Mouse (Mus musculus) yolk sac, embryonic 10.5 days (tissue): Measurements from ENCODE around the gene Agap2.
A peak's percentile ranks its signal among the peaks of the same experiment; 100 is the strongest.
"Not testable (repeated sequence)": the region's sequence is repeated elsewhere in the genome, so short reads cannot be mapped to it uniquely, and the experiment has no call there.

ENCODE experiments used
- DNase-seq: peaks from one replicate; pipeline ENCODE4 v3.0.0-alpha.2; 2017; ENCODE audit warnings: low spot score

Gene Agap2

DNA sequence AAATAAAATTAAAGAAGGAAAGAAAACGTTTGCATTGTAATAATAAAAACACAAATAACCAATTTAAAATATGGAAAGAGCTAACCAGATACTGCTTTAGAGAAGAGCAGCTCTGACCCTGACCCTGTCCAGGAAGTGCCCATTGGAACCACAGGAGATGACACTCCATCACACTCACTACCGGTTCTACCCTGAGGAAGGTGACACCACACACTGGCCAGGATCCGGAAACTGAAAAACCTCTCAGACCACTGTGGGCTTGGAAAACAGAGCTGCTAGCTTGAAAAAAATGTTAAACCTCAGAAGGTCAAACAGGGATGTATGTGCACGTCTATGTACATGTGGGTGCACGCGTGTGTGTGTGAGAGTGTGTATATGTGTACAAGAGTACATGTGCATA, 26.1 kb downstream of the Agap2 start:
- DNase-seq, result no peak

DNA sequence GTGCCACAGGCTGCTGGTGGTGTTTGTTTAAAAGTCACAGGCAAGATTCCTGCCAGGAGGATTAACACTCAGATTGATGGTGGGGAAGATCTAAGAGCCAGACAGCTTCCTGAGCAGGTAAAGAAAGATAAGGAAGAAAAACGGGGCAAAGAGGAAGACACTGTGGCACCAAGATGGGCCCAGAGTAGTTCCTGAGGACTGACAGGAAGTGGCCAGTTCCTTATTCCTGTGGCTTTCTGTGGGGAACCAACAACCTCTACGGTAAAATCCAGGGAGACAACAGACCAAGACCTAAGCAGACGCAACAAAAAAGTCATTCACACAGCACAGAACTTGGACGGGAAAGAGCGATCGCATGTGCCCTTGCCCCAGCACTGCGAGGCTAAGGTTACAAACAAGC, 28.5 kb downstream of the Agap2 start:
- no peak for DNase-seq

GRCm38 (mm10) chr10:127107563-127108261, 32.6 kb downstream of the Agap2 start:
- no peak for DNase-seq

GRCm38 (mm10) chr10:127108262-127108583, 33.1 kb downstream of the Agap2 start:
- no peak for DNase-seq

- DNase-seq, result no peak
These were observed 36.2 kb downstream of the Agap2 start for GRCm38 (mm10) chr10:127111001-127111887.

DNA sequence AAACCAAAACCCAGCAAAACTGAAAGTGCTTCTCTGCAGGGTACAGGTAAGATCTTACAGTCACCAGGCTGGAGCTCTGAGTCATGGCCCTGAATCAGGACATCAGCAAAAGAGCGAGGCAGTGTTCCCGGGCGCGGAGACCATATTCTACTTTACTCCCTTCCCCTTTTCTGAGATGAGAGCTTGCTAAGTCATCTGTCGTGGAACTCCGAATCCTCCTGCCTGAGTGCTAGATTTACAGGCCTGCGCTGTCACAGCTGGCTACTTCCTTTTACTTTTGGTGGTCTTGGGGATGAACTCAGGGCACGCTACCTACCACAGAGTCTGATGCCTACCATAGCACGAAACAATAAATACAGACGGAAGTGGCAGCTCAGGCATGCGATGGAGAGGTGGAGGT, 39.3 kb downstream of the Agap2 start:
- DNase-seq, result no peak

DNA sequence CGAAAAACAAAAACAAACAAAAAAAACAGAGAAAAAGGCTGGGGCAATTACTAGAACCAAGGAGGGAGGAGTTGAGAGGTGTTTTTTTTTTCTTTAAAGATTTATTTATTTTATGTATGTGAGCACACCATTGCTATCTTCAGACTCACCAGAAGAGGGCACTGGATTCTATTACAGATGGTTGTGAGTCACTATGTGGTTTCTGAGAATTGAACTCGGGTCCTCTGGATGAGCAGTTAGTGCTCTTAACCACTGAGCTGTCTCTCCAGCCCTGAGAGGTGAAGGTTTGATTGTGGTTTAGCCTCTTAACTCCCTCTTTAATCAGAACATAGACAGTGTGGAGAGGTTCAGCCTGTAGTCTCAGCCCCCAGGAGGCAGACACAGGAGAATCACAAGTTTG, 40.0 kb downstream of the Agap2 start:
- no peak for DNase-seq

- DNase-seq, result no peak
These were observed 43.4 kb downstream of the Agap2 start for GRCm38 (mm10) chr10:127118470-127118869.

DNA sequence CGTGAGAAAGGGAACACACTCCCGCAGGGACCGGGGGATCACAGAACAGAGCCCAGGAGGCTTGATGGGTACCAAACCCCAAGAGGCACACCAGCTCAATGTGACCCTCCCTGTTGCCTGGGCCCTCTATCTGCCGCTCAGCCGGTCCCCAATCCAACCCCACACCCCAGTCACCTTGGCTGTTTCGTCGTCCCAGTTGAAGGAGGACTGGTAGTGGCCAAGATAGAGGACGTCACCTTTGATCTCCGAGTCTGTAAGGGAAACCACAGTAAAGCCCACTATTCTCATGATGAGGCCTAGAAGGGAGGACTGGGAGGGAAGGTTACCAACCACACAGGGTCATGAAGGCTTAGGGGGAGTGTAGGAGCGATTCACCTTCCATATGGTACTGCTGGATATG, 44.1 kb downstream of the Agap2 start:
- no peak for DNase-seq

GRCm38 (mm10) chr10:127120301-127121065, 45.4 kb downstream of the Agap2 start:
- no peak for DNase-seq

GRCm38 (mm10) chr10:127121066-127121477, 46.0 kb downstream of the Agap2 start, which contains the start of gene Os9:
Gene Os9, minus strand, starts transcription at chr10:127121131.
- peak; percentile 96 for DNase-seq

- DNase-seq, result no peak
These were observed 46.9 kb downstream of the Agap2 start for GRCm38 (mm10) chr10:127122018-127122417.

DNA sequence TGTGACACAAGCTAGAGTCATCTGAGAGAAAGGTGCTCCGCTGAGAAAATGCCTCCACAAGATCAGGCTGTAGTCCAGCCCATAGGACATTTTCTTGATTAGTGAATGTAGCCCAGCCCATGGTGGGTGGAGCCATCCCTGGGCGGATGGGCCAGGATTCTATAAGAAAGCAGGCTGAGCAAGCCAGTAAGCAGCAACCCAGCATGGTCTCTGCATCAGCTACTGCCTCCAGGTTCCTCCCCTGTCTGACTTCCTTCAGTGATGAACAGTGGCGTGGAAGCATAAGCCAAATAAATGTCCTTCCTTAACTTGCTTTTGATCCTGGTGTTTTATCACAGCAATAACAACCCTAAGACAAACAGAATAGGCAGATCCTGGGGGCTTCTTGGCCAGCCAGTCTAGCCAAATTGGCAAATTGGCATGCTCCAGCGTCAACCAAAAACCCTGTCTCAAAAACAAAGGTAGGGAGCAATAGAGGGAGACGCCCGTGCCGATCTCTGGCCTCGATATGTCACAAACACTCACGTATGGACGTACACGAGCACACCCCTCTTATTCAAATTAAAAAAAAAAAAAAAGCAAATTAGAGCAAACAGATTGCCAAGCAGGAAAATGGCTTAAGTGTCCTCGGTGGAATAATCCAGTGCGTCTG, 47.8 kb downstream of the Agap2 start:
- DNase-seq, result no peak

GRCm38 (mm10) chr10:127123436-127123805, 48.3 kb downstream of the Agap2 start:
- no peak for DNase-seq

DNA sequence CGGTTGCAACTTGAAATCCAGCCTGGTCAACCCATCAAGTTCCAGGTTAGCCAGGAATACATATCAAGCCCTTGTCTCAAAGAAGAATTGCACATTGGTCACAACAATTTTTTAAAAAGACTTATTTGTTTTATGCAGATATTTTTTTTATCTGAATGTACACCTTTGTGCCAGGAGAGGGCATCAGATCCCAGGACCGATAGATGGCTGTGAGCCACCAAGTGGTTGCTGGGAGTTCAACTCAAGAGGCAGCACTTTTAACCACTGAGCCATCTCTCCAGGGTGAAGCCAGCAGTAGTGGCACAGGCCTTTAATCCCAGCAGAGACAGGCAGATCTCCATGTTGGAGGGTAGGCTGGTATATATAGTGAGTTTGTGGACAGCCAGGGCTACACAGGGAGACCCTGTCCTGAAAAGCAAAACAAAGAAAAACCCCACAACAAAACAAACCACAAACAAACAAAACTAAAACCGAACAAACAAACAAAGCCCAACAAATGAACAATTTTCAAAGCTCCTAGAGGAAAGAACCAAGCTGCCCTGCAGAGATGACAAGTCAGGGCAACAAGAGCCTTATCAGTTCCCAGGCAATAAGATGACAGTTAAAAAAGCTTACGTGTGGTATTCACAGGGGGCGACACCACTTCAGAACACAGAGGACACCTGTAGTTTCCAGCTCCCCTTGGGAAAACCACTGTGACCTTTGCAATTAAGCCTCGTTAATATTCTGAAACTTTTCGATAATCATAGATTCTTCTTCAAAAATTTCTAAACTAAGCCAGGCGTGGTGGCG, 50.3 kb downstream of the Agap2 start:
- DNase-seq, result no peak

- no peak for DNase-seq
These were observed 51.5 kb downstream of the Agap2 start for GRCm38 (mm10) chr10:127126579-127126978.

DNA sequence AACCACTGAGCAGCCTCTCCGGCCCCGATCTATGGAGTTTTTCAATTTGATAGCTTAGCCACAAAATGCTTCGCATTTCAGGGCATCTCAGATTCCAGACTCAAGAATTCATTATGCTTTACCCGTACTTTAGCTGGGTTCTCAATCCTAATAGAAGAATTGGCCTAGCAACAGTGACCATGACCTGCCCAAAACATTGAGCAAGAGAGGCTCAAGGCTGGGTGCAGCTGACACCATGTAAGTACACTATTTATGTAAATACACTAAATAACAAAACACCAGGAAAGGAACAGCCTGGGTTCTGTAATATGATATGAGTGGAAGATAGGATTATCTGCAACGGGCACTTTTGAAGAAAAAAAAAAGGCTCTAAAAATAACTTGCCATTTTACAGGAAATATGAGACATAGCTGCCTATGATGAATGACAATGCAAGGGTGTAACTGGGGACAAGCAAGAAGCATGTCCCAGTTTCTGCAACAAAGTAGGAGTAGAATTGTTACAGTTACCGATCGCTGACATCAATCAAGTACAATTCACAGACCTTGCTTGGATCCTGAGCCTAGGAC, 52.7 kb downstream of the Agap2 start:
- no peak for DNase-seq

DNA sequence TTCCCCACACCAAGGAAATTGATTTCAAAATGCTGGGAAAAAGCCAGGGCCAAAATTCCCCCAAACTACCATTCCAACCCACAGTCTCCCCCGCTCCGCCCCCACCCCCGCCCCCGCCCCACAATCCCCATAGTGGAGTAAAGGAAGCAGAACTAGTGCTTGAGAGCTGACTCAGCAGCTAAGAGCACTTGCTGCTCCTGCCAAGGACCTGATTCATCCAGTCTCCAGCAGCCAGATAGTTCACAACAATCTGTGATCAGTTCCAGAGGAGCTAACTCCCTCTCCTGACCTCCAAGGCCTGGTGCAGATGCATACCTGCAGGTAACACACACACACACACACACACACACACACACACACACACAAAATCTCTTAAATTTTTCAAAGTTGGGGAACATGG, 54.3 kb downstream of the Agap2 start:
- DNase-seq, result no peak

DNA sequence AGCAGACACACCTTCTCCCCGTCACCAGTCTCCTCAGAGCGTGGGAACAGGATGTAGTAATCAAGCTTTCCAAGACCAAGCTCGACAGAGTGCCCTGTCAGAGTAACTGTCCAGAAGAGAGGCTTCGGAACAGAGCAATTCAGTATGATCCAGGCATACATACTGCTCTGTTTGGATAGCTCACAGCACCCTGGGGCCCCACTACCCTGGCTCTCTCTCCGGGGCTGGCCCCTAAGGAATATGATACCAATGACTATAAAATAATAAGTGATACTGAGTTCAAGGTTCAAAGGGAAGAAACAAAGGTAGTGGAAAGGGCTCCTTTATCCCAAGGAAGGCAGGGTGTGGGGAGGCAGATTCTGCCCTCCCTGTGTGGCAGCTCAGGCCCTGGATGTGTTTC, 57.4 kb downstream of the Agap2 start:
- DNase-seq, result no peak

DNA sequence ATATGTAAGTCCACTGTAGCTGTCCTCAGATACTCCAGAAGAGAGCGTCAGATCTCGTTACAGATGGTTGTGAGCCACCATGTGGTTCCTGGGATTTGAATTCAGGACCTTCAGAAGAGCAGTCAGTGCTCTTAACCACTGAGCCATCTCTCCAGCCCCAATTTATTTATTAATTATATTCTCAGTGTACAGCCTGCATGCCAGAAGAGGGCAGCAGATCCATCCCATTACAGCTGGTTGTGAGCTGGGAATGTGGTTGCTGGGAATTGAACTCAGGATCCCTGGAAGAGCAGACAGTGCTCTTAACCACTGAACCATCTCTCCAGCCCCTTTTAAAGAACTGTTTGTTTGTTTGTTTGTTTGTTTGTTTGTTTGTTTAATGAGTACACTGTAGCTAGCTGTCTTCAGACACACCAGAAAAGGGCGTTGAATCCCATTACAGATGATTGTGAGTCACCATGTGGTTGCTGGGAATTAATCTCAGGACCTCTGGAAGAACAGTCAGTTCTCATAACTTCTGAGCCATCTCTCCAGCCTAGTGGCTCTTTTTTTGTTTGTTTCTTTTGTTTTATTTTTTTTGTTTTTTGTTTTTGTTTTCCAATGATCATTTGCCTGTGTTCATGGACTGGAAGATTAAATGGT, 59.4 kb downstream of the Agap2 start:
- DNase-seq, result not testable (repeated sequence)
